Mouse (Mus musculus): ENCODE results near the gene Gnmt. TPM values are rescaled to one million over a fixed set of nuclear protein-coding genes. Genes with fewer than 3 reads are reported as not detected.

The Gnmt gene
- polyA plus RNA-seq, 1 experiment, result 5.0 TPM

GRCm38 (mm10) chr17:46725273-46725672 lies 3.7 kb downstream of the Gnmt start:
- peaks cover 6% of the 10 kb centered on the region for H3K27me3 ChIP-seq (replicated peaks)
- H3K4me3 ChIP-seq (replicated peaks), result no peak overlapping the region
- TF ChIP-seq GATA1 (IDR thresholded peaks at IDR 0.05; ENCODE audit: borderline replicate concordance, low read length) (no peak), FLI1 (IDR thresholded peaks at IDR 0.05; ENCODE audit: low read length) (no peak)
- peaks cover 62% of the 10 kb centered on the region for H3K36me3 ChIP-seq (replicated peaks; ENCODE audit: low read length)
- no peaks in the 10 kb centered on the region for H3K9me3 ChIP-seq
- H3K4me1 ChIP-seq, result peaks cover 31% of the 10 kb centered on the region

GRCm38 (mm10) chr17:46724477-46725084 lies 4.4 kb downstream of the Gnmt start:
- Histone ChIP-seq H3K9me3 (no peaks in the 10 kb centered on the region), H3K36me3 (replicated peaks; ENCODE audit: low read length) (peaks cover 68% of the 10 kb centered on the region), H3K27me3 (replicated peaks) (peaks cover 6% of the 10 kb centered on the region), H3K4me3 (replicated peaks) (no peak overlapping the region), H3K4me1 (peaks cover 31% of the 10 kb centered on the region)
- TF ChIP-seq FLI1 (IDR thresholded peaks at IDR 0.05; ENCODE audit: low read length), result no peak
- TF ChIP-seq GATA1 (IDR thresholded peaks at IDR 0.05; ENCODE audit: borderline replicate concordance, low read length), result no peak

- Histone ChIP-seq H3K4me3 (replicated peaks) (no peak overlapping the region), H3K9me3 (no peaks in the 10 kb centered on the region), H3K4me1 (peaks cover 11% of the 10 kb centered on the region), H3K27me3 (replicated peaks) (no peaks in the 10 kb centered on the region), H3K36me3 (replicated peaks; ENCODE audit: low read length) (peaks cover 76% of the 10 kb centered on the region)
- TF ChIP-seq GATA1 (IDR thresholded peaks at IDR 0.05; ENCODE audit: borderline replicate concordance, low read length) (no peak), FLI1 (IDR thresholded peaks at IDR 0.05; ENCODE audit: low read length) (no peak)
Observed at GRCm38 (mm10) chr17:46721077-46721476, 7.9 kb downstream of the Gnmt start.

GRCm38 (mm10) chr17:46714756-46715481 lies 14.0 kb downstream of the Gnmt start:
- Histone ChIP-seq H3K27me3 (replicated peaks) (no peaks in the 10 kb centered on the region), H3K4me3 (replicated peaks) (no peak overlapping the region), H3K4me1 (peaks cover 26% of the 10 kb centered on the region), H3K36me3 (replicated peaks; ENCODE audit: low read length) (peaks cover 43% of the 10 kb centered on the region), H3K9me3 (no peaks in the 10 kb centered on the region)
- TF ChIP-seq FLI1 (IDR thresholded peaks at IDR 0.05; ENCODE audit: low read length) (no peak), GATA1 (IDR thresholded peaks at IDR 0.05; ENCODE audit: borderline replicate concordance, low read length) (no peak)

GRCm38 (mm10) chr17:46713849-46714248 lies 15.1 kb downstream of the Gnmt start:
- Histone ChIP-seq H3K27me3 (replicated peaks) (no peaks in the 10 kb centered on the region), H3K36me3 (replicated peaks; ENCODE audit: low read length) (peaks cover 41% of the 10 kb centered on the region), H3K9me3 (peaks cover 3% of the 10 kb centered on the region), H3K4me3 (replicated peaks) (no peak overlapping the region), H3K4me1 (peaks cover 26% of the 10 kb centered on the region)
- TF ChIP-seq FLI1 (IDR thresholded peaks at IDR 0.05; ENCODE audit: low read length) (no peak), GATA1 (IDR thresholded peaks at IDR 0.05; ENCODE audit: borderline replicate concordance, low read length) (no peak)

GRCm38 (mm10) chr17:46712442-46712841 lies 16.5 kb downstream of the Gnmt start:
- H3K36me3 ChIP-seq (replicated peaks; ENCODE audit: low read length), result peaks cover 38% of the 10 kb centered on the region
- TF ChIP-seq FLI1 (IDR thresholded peaks at IDR 0.05; ENCODE audit: low read length) (no peak), GATA1 (IDR thresholded peaks at IDR 0.05; ENCODE audit: borderline replicate concordance, low read length) (no peak)
- peak overlapping the region; percentile 97 for H3K4me3 ChIP-seq (replicated peaks)
- no peaks in the 10 kb centered on the region for H3K27me3 ChIP-seq (replicated peaks)
- peaks cover 26% of the 10 kb centered on the region for H3K4me1 ChIP-seq
- H3K9me3 ChIP-seq, result peaks cover 7% of the 10 kb centered on the region

- TF ChIP-seq FLI1 (IDR thresholded peaks at IDR 0.05; ENCODE audit: low read length) (no peak), GATA1 (IDR thresholded peaks at IDR 0.05; ENCODE audit: borderline replicate concordance, low read length) (no peak)
- H3K4me3 ChIP-seq (replicated peaks), result peak overlapping the region; percentile 97
- H3K4me1 ChIP-seq, result peaks cover 26% of the 10 kb centered on the region
- peaks cover 7% of the 10 kb centered on the region for H3K9me3 ChIP-seq
- H3K36me3 ChIP-seq (replicated peaks; ENCODE audit: low read length), result peaks cover 34% of the 10 kb centered on the region
- peaks cover 3% of the 10 kb centered on the region for H3K27me3 ChIP-seq (replicated peaks)
Observed at GRCm38 (mm10) chr17:46711612-46712271, 17.2 kb downstream of the Gnmt start.

- Histone ChIP-seq H3K27me3 (replicated peaks) (peaks cover 3% of the 10 kb centered on the region), H3K4me1 (peaks cover 27% of the 10 kb centered on the region), H3K9me3 (peaks cover 7% of the 10 kb centered on the region), H3K4me3 (replicated peaks) (peak within 1 kb of the TSS; percentile 97), H3K36me3 (replicated peaks; ENCODE audit: low read length) (peaks cover 27% of the 10 kb centered on the region)
- peak; percentile 94 for TF ChIP-seq FLI1 (IDR thresholded peaks at IDR 0.05; ENCODE audit: low read length)
- TF ChIP-seq GATA1 (IDR thresholded peaks at IDR 0.05; ENCODE audit: borderline replicate concordance, low read length), result no peak
Observed at GRCm38 (mm10) chr17:46710959-46711597, 17.9 kb downstream of the Gnmt start, which contains the start of gene Pex6. TSS of gene Pex6 (plus strand) at chr17:46711463.

GRCm38 (mm10) chr17:46706375-46707089 lies 22.4 kb downstream of the Gnmt start:
- Histone ChIP-seq H3K36me3 (replicated peaks; ENCODE audit: low read length) (peaks cover 6% of the 10 kb centered on the region), H3K27me3 (replicated peaks) (peaks cover 3% of the 10 kb centered on the region), H3K9me3 (peaks cover 7% of the 10 kb centered on the region), H3K4me1 (peaks cover 40% of the 10 kb centered on the region), H3K4me3 (replicated peaks) (no peak overlapping the region)
- TF ChIP-seq FLI1 (IDR thresholded peaks at IDR 0.05; ENCODE audit: low read length), result no peak
